Mouse (Mus musculus): ENCODE results near the gene Plekho2. TPM values are rescaled to one million over a fixed set of nuclear protein-coding genes. Genes with fewer than 3 reads are reported as not detected.

Gene Plekho2
- polyA plus RNA-seq, 1 experiment from 2014 or later, result 12.2 TPM

DNA sequence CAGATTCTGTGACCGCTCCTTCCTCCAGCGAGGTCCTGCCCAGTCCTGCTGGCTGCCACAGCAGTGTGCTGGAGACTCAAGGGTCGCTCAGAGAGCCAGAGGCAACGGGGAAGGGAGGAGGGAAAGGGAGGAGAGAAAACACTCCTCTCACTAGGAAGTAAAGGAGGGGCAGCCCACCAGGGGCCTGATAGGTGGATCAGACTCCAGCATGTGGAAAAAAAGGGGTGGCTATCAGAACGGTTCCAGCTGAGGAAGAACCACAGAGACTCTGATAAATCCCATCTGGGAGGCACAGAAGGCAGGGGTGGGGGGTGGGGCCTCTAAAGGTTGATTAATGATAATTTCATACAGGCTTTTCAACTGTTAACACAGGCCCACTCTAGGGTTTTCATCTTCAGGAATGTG lies 24.8 kb downstream of the Plekho2 start:
- DNase-seq (ENCODE audit: low spot score), result no peak

DNA sequence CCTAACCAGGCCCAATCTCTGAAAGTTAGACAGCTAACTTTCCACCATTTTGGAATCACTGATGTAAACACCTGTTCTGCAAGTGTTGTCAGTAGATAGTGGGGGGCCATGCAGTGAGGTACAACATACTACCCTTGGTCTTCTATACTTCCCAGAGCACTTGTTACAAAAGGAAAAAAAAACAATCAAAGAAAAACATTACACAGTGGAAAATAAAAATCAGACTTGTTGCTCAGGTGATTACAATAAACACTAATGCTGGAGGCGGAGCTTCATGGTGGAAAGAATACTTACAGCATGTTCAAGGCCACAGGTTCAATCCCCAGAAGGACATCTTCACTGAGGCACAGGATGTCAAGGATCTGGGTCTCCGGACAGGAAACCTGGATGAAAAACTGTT lies 27.1 kb downstream of the Plekho2 start:
- DNase-seq (ENCODE audit: low spot score), result peak; percentile 19

DNA sequence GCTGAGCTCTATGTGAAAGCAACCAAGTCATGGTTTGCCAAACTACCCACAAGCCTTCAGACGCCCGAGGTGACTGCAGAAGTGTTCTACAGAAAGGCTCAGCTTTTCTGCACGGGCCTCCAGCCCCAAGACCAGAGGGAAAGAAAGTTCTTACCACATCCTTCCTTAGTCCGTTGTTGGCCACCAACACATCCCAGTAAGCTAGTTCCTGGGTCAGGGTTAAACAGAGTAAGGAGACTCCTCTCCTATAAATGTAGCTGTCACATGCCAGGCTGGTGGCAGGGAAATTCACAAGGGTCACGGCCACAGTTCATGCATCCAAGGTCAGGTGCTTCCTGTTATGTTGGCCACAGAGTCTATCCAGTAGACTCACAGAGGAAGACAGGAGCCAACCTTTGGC lies 27.7 kb downstream of the Plekho2 start:
- peak; percentile 55 for DNase-seq (ENCODE audit: low spot score)

DNA sequence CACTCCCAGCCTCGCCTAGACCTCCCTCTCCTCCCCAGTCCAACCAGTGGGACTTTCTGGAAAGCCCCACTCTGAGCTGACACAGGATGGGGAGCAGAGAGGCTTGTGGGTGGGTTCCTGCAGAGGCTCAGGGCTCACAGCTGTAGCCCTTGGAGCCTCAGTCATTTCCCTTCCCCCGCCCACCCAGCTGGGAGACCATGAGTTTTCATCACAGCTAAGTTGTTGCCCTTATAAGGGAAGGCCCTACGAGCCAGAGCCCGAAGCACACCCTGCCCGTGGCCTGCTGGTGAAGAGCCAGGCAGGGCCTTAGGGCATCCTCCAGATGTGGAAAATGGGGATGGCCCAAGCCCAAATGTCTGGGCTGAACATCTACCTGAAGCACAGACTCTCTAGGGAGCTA lies 28.8 kb downstream of the Plekho2 start:
- DNase-seq (ENCODE audit: low spot score), result peak; percentile 92

DNA sequence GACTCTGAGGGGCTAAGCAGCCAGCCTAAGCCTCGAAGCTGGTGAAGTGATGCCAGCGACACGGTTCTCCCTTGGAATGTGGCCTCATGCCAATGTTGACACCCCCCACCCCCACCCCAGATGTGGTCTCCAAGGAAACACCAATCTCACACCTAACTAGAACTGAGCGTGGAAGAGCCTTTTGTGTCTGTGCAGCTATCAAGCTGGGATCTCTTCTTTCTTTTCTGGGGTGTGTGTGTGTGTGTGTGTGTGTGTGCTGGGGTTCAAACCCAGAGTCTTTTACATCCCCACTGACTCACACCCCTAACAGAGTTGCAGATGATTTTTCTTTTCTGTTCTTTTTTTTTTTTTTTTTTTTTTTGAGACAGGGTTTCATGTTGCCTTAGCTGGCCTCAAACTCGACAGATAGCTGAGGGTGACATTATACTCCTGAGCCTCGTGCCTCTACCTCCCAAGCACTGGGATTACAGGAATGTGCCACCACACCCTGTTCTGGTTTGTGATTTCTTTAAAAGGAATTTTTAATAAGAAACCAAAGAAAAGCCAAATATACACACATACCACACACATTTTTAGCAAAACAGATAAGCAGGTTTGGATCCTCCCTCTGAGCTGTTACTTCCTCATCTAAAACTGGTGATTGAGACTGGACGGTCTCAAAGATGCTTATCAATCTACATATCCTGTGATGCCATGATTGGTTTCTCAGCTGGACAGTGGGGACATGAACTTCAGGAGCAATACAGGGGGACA lies 29.6 kb downstream of the Plekho2 start:
- peak; percentile 30 for DNase-seq (ENCODE audit: low spot score)

DNA sequence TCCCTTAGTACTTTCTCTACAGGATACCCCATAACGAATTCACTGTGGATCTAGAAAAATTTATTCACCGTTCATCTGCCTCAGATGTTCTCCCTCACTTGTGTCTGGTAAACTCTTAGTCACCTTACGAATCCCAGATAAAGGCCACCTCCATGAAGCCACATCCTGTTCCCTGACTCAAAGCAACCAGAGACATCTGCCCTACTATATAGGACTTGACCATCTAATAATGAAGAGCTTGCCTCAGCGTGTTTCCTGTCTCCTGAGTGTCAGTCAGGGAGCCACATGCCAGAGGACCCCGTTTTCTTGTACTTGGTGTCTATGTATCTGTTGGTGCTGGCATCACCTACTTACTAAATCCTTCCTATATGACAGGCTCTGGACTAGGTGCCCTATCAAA lies 30.2 kb downstream of the Plekho2 start:
- no peak for DNase-seq (ENCODE audit: low spot score)

DNA sequence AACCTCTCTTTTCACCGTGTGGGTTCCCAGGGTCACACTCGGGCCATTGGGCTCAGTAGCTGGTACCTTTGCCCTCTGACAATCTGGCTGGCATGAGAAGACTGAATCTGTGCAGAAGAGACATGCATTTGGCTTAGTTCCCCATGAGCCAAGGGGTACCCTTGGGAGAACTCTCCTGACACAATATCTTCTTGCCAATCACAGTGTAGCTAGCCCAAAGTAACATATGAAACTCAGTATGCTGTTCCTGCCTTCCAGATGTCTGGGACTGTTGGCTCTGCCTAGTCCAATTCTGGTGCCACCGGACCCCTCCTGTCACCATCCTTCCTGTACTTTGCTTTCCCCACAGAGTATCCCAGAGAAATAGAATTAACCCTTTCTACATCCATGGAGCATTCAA lies 30.7 kb downstream of the Plekho2 start:
- no peak for DNase-seq (ENCODE audit: low spot score)

DNA sequence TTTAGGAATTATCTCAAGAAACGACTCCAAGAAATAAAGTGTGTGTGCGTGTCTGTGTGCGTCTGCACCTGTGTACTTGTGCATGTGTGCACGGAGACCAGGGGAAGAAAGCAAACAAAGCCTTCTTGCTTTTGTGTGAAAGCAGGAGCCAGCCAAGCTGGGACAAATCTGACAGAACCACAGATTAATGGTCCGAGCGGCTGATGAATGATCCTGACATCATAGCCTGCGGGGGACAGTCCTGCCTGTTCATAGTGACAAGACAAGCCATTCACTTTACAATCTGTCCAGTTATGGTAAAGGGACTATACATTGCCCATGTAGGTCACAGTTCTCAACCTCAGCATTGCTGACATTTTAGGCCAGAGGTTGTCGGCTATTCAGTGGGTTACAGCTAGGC lies 31.5 kb downstream of the Plekho2 start:
- DNase-seq (ENCODE audit: low spot score), result no peak

DNA sequence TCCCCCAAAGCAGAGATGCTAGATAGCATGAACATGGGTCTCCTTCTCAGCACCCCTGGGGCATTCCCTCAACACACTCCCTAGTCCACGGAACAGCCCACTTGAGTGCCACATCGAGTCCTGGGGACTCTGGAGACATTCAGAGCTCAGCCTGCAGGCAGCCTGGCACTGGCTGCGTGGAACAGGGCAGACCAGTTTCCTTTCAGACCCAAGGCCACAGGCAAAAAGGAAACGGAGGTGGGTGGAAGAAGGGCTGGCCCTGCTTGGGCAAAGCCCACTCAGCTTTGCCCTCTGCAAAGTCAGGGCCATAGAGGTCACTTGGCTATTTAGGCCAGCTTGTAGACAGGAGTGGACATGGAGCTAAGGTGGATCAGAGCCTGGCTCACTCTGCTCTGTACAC lies 32.0 kb downstream of the Plekho2 start:
- DNase-seq (ENCODE audit: low spot score), result no peak

DNA sequence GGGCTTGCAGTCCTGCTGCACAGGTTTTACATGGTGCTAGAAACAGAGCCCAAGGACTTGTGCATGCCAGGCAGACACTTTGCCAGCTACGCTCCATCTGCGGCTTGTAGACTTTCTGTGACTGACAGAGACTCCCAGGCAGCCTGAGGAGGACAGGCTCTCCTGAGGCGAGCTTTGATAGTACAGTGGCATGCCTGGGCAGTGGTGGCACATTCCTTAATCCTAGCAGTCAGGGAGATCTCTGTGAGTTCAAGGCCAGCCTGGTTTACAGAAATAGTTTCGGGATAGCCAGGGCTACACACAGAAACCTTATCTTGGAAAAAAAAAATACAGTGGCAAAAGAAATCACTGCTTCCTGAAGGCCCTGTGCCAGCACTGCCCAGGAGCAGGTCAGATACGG lies 32.7 kb downstream of the Plekho2 start:
- DNase-seq (ENCODE audit: low spot score), result no peak

DNA sequence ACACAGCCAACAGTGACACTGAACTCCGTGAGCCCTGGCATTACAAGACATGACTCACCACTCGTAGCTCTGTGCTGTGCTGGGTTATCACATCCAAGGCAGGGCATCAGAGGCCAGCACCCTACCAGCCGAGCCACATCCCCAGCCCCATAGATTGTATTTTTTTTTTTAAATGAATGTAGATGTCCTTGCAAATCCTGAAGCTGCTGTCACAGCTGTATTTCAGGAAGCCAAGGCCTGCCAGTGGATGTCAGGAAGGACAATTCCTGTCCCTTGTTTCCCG lies 33.5 kb downstream of the Plekho2 start:
- no peak for DNase-seq (ENCODE audit: low spot score)

DNA sequence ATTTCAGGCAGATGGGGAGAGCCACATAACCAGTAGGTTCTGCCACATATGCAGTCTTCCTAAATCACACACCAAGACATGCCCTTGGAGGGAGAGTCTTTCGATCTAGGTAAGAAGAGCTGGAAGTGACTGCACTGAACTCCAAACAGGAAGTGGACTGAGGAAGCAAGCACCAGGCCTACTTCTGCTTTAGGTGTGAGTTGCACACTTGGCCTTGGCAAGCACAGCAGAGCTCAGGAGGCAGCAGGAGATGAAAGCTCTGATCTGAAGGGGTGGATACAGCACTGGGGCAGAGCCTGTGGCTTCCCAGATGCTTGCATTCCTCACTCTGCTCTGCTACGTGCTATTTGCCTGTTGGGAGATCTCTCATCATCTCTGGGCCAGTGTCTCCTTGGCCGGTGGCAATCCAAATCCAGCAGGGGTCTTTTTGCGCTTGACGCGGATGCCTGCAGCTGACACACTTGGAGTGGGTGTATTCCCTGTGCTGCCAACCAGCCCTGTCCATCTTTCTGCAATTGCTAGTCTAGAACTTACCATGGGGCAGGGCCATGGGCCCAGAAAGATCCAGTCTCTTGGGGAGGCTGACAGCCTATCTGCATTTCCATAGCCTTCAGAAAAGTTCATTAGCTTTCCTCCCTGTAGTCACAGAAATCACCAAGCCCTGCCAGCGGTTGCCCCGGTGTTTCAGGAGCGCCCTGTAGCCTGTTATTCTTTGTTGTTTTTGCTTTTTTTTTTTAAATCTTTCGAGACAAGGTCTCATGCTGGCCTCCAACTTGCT lies 34.0 kb downstream of the Plekho2 start:
- no peak for DNase-seq (ENCODE audit: low spot score)

DNA sequence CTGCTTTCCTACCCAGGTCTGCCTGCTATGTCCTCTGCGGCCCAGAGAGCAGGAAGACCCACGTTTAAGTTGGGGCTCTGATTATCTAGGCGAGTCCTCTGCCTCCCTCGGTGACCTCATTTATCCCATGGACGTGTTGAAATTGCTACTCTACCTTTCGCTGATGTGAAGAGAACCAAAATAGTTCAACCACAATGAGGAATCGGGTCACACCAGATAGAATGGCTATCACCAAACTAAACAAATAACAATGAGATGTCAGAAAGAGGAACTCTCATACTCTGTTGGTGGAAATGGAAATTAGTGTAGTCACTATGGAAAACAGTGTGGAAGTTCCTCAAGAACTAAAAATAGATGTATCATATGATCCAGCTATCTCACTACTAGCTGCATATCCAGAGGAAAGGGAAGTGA lies 37.7 kb downstream of the Plekho2 start:
- no peak for DNase-seq (ENCODE audit: low spot score)

DNA sequence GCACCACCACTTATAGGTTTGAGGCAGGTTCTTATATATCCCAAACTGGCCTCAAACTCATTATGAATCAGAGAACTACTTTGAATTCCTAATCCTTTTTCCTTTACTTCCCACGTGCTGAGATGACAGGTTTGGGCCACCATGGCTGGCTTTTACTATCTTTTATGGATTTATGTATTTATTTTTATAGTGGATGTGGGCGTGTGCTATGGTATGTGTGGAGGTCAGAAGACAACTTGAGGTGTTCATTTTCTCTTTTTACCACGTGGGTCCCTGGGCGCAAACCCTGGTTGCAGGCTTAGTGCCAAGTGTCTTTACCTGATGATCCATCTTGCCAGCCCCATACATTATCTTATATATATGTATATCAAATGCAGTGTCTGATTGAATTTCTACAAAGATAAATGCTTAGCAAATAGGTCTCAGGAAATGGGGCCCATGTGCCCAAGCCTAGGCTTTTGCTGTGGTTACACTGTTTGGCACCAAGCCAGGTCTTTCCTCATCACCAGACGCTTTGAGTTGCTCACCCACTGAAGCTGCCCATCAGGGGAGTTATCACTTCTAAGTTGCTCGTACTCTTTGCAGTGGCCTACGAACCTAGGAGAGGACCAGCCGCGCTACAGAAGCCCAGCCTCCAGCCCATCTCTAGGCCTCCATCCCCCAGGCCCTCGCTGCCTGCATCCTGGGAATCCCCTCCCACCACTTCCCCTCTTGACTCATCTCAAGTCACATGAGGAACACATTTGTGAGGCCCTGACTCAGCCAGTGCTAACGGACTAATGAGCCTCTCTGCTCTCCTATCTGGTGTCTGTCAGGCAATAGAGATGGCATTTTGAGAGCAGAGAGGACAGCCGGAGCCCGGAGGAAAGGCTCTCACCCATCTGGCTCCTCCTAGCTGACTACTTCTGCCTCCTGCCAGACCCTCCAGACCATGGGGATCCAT lies 38.4 kb downstream of the Plekho2 start:
- peak; percentile 74 for DNase-seq (ENCODE audit: low spot score)

DNA sequence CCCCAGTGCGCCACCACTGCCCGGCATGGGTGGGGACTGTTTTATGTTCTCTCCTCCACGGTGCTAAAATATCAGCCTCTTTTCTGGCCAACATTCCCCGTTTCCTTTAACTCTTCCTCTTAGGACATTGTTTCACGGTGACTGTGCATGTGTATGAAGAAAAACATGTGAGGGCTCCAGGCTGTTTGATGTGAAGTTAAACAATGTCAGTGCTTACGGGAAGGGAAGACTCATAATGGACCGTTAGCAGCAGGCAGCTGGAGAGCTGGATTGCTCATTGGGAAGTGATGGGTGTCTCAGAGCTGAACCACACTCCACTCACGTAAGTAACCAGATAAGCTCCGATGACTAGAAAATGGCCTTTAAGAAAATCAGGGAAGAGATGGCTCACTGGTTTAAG lies 40.1 kb downstream of the Plekho2 start:
- no peak for DNase-seq (ENCODE audit: low spot score)

DNA sequence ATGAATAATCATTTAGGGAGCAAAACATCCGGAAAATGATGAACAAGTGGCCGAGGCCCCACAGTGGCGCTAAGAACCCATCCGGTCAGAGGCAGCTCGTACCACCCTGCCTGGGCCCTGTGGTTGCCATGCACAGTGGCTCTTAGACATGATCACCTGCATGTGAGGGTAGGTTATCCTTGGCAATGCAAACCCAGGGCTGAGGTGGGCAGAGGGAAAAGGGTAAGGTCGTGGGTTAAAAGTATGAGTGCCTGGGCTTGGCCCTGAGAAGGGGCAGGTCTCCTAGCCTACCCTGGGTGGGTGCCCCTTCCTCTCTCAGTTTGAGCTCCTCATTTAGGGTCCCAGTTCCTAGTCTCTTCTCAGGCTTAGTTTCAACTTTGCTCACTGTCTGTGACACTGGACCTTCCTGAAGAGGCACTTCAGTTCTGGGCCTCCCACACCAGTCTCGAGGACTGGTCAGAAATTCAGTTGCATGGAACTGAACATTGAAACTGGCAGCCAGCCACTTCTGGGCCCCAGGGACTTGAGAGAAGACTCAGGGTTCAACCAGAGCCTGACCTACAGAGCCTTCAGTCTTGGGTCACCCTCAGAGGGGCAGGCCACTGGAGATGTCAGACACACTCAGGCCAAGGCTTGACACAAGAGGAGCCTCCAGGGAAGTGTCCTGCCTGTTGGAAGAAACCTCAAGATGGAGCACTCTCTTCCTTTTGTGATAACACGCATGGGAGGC lies 41.8 kb downstream of the Plekho2 start:
- DNase-seq (ENCODE audit: low spot score), result no peak

DNA sequence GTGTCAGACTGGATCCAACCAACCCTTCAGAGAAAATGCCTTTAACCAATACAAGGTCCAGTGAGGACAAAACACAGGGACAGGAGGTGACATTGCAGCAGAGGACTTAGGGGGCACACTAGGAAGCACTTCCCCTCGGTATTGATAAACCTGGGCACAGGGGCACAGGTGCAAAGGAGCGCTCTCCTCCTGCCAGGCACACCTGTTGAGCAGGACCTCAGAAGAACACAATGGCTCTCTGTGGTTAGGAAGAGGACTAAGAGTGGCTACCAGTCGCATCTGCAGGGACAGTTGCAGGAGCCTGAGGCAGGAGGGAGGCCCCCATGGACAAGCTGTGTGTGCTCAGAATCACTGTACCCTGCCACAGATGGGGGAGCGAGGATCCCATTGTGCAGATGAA lies 43.3 kb downstream of the Plekho2 start:
- no peak for DNase-seq (ENCODE audit: low spot score)

DNA sequence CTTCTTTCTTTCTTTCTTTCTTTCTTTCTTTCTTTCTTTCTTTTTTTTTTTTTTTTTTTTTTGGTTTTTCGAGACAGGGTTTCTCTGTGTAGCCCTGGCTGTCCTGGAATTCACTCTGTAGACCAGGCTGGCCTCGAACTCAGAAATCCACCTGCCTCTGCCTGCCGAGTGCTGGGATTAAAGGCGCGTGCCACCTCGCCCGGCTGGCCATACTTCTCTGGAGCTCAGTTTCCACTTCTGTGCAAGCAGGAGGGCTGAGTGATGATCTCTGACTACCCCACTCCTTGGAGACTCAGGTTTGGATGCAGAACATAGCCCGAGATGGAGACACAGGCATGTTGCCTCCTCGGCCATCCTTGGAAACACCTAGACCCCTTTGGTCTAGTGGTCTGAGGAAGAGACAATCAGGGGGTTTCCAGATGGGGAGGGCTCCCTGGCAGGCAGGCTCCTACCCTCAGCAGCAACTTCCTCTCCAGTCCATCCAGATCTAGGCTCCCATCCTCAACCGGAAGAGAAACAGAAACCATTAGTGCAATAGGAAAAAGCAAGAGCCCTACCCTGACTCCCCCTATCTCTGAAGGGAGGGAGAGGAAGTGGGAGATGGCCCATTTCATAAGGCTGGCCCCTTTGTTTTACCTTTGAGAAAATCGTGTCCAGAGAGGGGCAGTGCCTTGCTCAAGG lies 43.9 kb downstream of the Plekho2 start:
- DNase-seq (ENCODE audit: low spot score), result peak; percentile 30

DNA sequence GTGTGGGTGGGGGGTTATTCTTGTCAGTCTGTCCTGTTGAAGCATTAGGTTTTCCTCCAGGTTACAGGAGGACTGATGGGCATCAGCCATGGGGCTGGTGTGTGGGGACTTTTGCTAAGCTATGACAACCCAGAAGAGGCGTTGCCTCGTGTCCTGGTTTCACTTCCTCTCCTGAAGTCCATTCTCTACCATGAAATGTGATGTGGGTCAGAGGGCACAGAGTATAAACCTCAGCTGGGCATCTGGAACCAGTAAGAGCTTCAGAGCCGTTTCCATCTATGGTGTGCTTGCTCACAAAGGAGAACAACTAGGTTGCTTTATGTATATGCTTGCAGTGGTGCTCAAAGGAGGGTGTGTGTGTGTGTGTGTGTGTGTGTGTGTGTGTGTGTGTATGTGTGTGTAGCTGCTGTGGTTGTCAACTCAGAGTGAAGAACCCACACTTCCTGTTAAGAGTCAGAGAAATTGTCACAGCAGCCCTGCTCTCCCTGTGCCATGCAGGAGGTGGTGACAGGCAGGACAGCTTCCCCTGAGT lies 44.6 kb downstream of the Plekho2 start:
- DNase-seq (ENCODE audit: low spot score), result peak; percentile 79

DNA sequence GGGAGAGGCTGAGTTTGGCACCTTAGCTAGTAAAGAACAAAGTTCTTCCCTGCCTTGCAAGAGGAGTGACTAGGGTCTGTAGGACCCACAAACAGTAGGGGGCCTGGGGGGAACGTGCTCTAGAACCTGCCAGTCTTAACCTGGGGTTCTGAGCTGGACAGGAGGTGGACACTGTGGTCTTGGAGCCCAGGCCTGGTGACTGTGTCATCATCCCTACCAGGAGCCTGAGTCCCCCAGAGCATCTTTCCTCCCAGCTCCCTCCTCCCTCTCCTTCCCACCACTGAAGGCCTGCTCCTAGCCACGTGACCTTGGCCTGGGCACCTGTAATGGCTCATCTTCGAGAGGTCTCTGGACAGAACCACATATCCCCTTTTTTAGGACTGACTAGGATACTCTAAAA lies 45.7 kb downstream of the Plekho2 start:
- DNase-seq (ENCODE audit: low spot score), result no peak

DNA sequence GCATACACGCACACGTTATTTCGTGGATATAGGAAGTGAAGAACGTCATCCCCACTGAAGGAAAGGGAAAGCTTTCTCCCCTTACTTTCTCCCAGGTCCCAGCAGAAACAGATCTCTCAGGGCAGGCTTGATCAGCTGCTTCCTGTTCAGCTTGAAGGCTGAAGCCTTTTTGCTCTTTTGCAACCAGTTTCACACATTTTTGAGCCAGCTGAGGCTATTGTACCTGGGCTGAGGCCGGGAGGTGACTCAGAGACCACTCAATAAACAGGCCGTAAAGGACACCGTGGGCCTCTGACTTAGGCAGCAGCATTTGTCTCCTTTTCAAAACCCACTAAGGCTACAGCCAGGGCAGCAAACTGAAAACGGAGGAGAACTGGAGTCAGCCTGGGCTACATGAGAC lies 46.9 kb downstream of the Plekho2 start:
- DNase-seq (ENCODE audit: low spot score), result no peak
